Mouse (Mus musculus): ENCODE data around the gene Wdhd1.

DNA sequence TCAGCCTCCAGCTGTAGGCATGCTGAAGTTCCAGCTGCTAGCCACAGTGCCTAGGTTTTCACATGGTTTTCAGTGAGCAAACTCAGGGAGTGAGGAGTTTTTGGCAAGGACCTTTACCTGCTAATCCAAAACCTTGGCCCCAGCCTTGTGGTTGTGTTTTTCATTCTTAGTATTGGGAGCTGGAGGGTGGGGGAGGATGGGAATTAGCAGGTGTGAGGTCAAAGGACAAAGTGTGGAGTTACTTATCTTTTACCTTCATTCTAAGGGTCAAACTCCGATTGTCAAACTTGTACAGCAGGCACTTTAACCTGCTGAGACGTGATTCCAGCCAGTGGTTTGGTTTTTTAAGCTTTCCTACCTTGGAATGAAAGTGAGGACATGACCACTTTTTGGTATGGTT lies 19.6 kb upstream of the Wdhd1 start:
- TF ChIP-seq POLR2A (IDR thresholded peaks at IDR 0.05; ENCODE audit: control insufficient read depth, low read depth, low read length) (no peak), CTCF (IDR thresholded peaks at IDR 0.05; ENCODE audit: control insufficient read depth, insufficient read depth, insufficient replicate concordance, low read depth, low read length) (no peak)

Measured in testis, adult 2 months (tissue).